Mouse (Mus musculus) cerebellum, adult 2 months (tissue): Measurements from ENCODE around the gene Olfr338. TPM values are rescaled to one million over a fixed set of nuclear protein-coding genes. Genes with fewer than 3 reads are reported as not detected.
"Not testable (repeated sequence)": the region's sequence is repeated elsewhere in the genome, so short reads cannot be mapped to it uniquely, and the experiment has no call there.

Experiments
- DNase-seq, 2 experiments: peaks; one replicate each; pipeline ENCODE4 v3.0.0; 2021
- H3K27ac ChIP-seq: fragments of 200-500 bp; 2 replicates; pipeline ENCODE4 v1.5.1; 2012; ENCODE audit warnings: low read length, control low read depth, inconsistent platforms; ENCODE audit not compliant: insufficient read depth
- H3K27me3 ChIP-seq: fragments of 200-500 bp; 2 replicates; pipeline ENCODE4 v1.6.1; 2012; ENCODE audit warnings: inconsistent platforms, mild to moderate bottlenecking, low read length, moderate library complexity; ENCODE audit not compliant: control insufficient read depth, insufficient read depth
- H3K4me1 ChIP-seq: fragments of 200-500 bp; 2 replicates; pipeline ENCODE4 v1.6.1; 2011; ENCODE audit warnings: low read length; ENCODE audit not compliant: control insufficient read depth, insufficient read depth
- H3K4me3 ChIP-seq: fragments of 200-500 bp; replicated peaks from 2 replicates; pipeline ENCODE3; 2011; ENCODE audit warnings: mild to moderate bottlenecking, low read depth, low read length, control low read depth; ENCODE audit not compliant: insufficient read depth
- CTCF ChIP-seq: fragments of 200-500 bp; IDR thresholded peaks from 2 replicates; pipeline ENCODE4 v1.5.1; 2011; ENCODE audit warnings: low read depth, mild to moderate bottlenecking, control low read depth, low read length, moderate library complexity, borderline replicate concordance; ENCODE audit not compliant: insufficient read depth
- POLR2A ChIP-seq: fragments of 200-500 bp; IDR thresholded peaks from 2 replicates; pipeline ENCODE4 v1.6.1; 2011; ENCODE audit warnings: low read length, control low read depth, borderline replicate concordance; ENCODE audit not compliant: insufficient read depth
- WGBS: fragments of 180-500 bp; shearing (Covaris S2); methylation state at CpG from one replicate; pipeline ENCODE4 v1.1.7; 2018; 5-methylcytosine and 5-hydroxymethylcytosine counted together
- polyA plus RNA-seq: library from polyadenylated mRNA; depleted of rRNA; stranded (reverse); fragments of >200 nt; gene quantifications from 2 replicates; pipeline ENCODE4 v1.2.3, GENCODE M21; 2012; rRNA removed

The Olfr338 gene
- 0.08 TPM in 1 of 2 replicates, not detected in the other for polyA plus RNA-seq

DNA sequence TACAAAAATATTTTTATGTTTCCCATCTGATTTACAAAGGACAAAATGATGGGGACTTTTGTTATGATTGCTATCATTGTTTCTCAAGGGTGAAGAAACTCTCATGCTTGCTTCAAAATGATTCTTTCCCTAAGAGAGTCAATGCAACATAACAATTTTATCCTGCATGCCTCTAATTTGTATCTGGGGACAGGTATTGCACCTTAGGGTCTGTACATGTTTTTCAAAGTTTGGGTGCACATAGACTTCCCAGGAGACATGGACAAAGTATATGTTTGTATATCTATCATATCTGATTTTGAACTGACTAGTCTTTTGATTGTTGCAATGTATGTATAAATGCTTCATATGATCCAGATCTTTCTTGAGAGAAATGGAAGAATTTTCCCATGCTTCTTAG lies at the start of gene Olfr338:
Gene Olfr338 (plus strand): TSS at position 301 of the 400 bp plus-strand sequence.
- DNase-seq = no peak
- Histone ChIP-seq H3K27me3 (no peaks in the 10 kb centered on the region), H3K4me3 (no peak within 1 kb of the TSS), H3K4me1 (no peaks in the 10 kb centered on the region), H3K27ac (no peak within 1 kb of the TSS)
- TF ChIP-seq POLR2A (no peak), CTCF (no peak)

DNA sequence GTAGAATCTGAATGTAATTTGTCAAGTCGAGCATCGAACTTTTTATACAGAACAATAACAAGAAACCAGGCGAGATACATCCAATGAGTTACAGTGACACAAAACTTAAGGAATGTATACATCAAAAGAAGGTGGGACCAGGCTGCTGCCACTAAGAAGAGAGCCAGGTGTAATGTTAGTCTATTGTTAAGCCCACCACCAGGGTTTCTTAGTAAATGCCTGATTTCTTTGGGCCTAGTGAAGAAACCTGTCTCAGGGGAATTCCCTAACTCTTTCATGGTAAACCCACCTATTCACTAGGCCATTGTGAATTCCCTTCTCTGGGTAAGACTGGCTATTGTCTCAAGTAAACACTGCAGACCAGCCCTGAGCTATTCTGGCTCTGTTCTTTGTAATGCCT lies 41.9 kb downstream of the Olfr338 start:
- WGBS = 78% methylated on average over 3 of the region's 3 CpGs
- not testable (repeated sequence) for H3K27ac ChIP-seq, H3K27me3 ChIP-seq, DNase-seq, H3K4me1 ChIP-seq, H3K4me3 ChIP-seq

DNA sequence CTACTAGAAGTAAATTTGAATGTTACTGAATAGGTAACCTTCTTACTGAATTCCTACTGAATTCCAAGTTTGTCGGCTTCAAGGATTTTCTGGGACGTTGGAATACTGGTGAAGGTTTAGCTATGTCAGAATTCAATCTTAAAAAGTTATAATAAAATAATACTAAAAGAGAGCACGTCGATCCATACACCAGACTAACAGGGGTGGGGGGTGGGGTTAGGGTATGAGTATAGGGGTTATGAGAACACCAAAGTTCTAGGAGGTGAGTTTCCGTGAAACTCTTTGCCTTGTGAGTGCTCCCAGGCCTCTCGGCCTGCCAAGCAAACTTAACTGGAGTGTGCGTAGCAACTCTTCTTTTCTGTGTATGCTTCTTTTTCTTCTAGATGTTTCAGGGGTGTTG lies 42.3 kb downstream of the Olfr338 start:
- 89% methylated on average over 7 of the region's 7 CpGs for WGBS
- H3K4me1 ChIP-seq, DNase-seq, H3K4me3 ChIP-seq, H3K27me3 ChIP-seq, H3K27ac ChIP-seq: not testable (repeated sequence)

DNA sequence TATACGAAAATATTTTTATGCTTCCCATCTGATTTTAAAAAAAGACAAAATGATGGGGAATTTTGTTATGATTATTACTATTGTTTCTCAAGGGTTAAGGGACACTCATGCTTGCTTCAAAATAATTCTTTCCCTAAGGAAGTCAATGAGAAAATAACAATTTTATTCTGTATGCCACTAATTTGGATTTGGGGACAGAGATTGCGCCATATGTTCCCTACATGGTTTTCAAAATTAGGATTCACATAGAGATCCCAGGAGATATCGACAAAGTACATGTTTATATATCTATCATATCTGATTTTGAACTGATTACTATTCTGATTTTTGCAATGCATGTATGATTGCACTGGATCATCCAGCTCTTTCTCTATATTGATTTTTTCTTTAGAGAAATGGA lies 45.3 kb downstream of the Olfr338 start, which contains the start of gene Olfr339:
Gene Olfr339 (plus strand): TSS at position 301 of the 400 bp plus-strand sequence.
- WGBS = 84% methylated on average over 3 of the region's 3 CpGs
- no peak within 1 kb of the TSS for H3K27ac ChIP-seq
- DNase-seq = no peak
- H3K4me1 ChIP-seq = no peaks in the 10 kb centered on the region
- TF ChIP-seq POLR2A (no peak), CTCF (no peak)
- no peaks in the 10 kb centered on the region for H3K27me3 ChIP-seq
- no peak within 1 kb of the TSS for H3K4me3 ChIP-seq

Other genes with a start within 250 kb of the Olfr338 start
- 25.1 and 31.2 TPM in 2 replicates for gene Mrrf, start 237.1 kb upstream of the Olfr338 start, polyA plus RNA-seq
- gene Rbm18, start 236.7 kb upstream of the Olfr338 start, polyA plus RNA-seq = 48.9 and 51.7 TPM in 2 replicates
- 6.5 and 9.3 TPM in 2 replicates for gene Ptgs1, start 143.1 kb upstream of the Olfr338 start, polyA plus RNA-seq
- not detected in 2 replicates for gene Olfr339, start 45.4 kb downstream of the Olfr338 start, polyA plus RNA-seq
- not detected in 2 replicates for gene Olfr340, start 79.1 kb downstream of the Olfr338 start, polyA plus RNA-seq
- gene Olfr341, start 108.9 kb downstream of the Olfr338 start, polyA plus RNA-seq = not detected in 2 replicates
- gene Olfr342, start 151.5 kb downstream of the Olfr338 start, polyA plus RNA-seq = not detected in 2 replicates
- not detected in 2 replicates for gene Olfr344, start 193.1 kb downstream of the Olfr338 start, polyA plus RNA-seq